Mouse (Mus musculus) brain, embryonic 14.5 days (tissue): ENCODE results near the gene 4933430I17Rik. TPM values are rescaled to one million over a fixed set of nuclear protein-coding genes. Genes with fewer than 3 reads are reported as not detected.

ENCODE experiments used
- DNase-seq: peaks from one replicate; pipeline ENCODE4 v3.0.0-alpha.2; 2011; ENCODE audit warnings: low read depth
- CTCF ChIP-seq: fragments of 200-500 bp; IDR thresholded peaks from 2 replicates; pipeline ENCODE4 v1.5.1; 2012; ENCODE audit warnings: inconsistent platforms, mild to moderate bottlenecking, moderate library complexity, borderline replicate concordance; ENCODE audit not compliant: insufficient read depth, insufficient read length; ENCODE audit errors: extremely low read depth
- POLR2A ChIP-seq: fragments of 200-500 bp; IDR thresholded peaks from 2 replicates; pipeline ENCODE4 v1.6.1; 2012; ENCODE audit warnings: mild to moderate bottlenecking, inconsistent platforms, borderline replicate concordance; ENCODE audit not compliant: poor library complexity, insufficient read depth, insufficient read length, severe bottlenecking; ENCODE audit errors: extremely low read depth
- polyA plus RNA-seq: library from polyadenylated mRNA; depleted of rRNA; stranded (reverse); fragments of >200 nt; gene quantifications from 2 replicates; pipeline ENCODE4 v1.2.3, GENCODE M21; 2012

Gene 4933430I17Rik
- polyA plus RNA-seq, 1 experiment = 1.0 TPM

GRCm38 (mm10) chr4:62514995-62515394 lies 10.2 kb upstream of the 4933430I17Rik start:
- DNase-seq = no peak
- TF ChIP-seq POLR2A (no peak), CTCF (no peak)

DNA sequence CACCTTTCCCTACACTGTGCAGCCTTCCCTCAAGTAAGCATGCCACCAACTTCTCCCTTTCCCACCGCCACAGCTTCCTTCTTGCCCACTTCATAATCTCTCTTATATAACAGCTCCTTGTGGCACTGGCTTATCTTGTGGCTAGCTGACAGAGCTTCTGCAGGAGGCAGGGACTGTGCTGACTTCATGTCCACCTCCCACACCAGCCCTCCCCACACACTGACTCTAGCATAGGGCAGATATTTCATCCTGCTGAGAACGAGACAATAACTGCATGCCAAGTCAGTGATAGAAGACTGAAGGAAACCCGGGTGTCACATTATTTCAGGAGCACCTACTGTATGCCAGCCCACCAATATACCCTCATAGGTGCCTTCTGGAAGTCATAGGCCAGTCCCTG lies 9.7 kb upstream of the 4933430I17Rik start:
- TF ChIP-seq POLR2A (no peak), CTCF (no peak)

DNA sequence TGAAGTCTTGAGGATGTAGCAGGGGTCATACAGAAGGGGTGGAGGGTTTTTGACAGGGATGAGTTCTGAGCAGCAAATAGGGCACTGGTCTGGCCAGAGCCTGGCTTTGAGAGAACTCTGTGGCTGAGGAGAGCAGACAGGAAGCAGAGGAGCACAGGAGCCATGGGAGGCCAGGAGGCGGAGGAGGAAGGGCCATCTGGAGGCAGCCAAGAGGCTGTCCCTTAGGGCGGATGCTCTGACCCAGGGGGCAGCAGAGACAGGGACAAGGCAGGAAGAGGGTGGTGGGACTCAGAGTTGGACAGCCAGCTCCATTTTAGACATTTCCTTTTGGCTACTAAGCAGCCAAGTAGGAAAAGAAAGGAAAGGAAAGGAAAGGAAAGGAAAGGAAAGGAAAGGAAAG lies 9.1 kb upstream of the 4933430I17Rik start:
- DNase-seq = no peak

More for the DNA sequence above, 9.7 kb upstream of the 4933430I17Rik start:
- no peak for DNase-seq

GRCm38 (mm10) chr4:62516579-62516978 lies 8.6 kb upstream of the 4933430I17Rik start:
- no peak for TF ChIP-seq CTCF
- TF ChIP-seq POLR2A = no peak
- no peak for DNase-seq

More for the DNA sequence above, 9.1 kb upstream of the 4933430I17Rik start:
- TF ChIP-seq POLR2A = no peak
- no peak for TF ChIP-seq CTCF

DNA sequence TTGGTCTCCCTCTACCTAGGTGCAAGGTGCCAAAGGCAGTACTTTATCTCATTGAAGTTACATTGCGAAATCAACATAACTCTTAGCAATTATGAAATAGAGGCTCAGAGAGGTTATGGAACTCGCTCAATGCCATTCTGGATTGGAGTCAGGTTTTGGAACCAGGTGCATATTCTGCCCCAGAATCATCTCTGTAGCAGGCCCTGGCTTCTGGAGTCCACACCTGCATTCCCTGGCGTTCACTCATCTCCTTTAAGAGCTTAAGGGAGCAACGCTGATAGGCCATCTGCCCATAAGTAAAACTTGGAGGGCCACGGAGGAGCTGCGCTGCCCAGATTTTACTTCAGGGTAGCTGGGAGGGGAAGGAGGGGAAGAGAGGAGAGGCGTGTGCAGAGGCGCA lies 8.1 kb upstream of the 4933430I17Rik start:
- no peak for DNase-seq
- TF ChIP-seq POLR2A = no peak
- TF ChIP-seq CTCF = no peak

GRCm38 (mm10) chr4:62517538-62518415 lies 7.4 kb upstream of the 4933430I17Rik start:
- TF ChIP-seq CTCF (no peak), POLR2A (no peak)
- no peak for DNase-seq

DNA sequence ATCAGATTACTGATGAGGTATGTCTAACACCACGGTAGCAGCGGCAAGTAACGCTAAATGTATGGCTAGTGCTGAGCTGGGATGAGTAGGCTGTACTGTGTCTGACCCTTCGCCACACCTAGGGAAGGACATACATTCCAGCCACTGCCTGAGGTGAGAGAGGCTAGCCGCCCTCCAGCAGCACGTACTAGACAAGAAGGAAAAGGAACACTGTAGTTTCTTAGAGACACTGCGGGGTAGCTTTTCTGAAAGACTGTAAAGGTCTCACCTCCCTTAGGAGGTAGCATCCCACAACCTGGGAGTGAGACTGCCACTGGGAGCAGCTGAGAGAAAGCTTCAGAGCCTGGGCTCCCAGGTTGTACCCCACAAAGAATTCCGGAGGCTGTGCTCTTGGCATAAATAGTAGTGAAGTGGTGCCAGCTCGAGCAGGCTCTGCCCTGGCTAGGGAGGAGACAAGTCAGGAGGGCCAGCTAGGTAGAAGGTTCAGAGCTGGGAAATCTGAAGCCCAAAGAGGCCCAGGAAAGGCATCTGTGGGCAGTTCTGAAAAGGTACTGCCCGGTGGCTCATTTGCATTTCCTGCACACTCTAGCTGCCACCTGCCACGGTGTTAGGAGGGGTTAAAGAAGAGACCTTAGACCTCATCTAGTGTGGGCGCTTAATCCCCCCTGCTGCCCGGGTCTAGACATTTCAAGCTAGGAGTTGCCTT lies 6.6 kb upstream of the 4933430I17Rik start:
- DNase-seq = peak; percentile 15
- no peak for TF ChIP-seq CTCF
- no peak for TF ChIP-seq POLR2A

DNA sequence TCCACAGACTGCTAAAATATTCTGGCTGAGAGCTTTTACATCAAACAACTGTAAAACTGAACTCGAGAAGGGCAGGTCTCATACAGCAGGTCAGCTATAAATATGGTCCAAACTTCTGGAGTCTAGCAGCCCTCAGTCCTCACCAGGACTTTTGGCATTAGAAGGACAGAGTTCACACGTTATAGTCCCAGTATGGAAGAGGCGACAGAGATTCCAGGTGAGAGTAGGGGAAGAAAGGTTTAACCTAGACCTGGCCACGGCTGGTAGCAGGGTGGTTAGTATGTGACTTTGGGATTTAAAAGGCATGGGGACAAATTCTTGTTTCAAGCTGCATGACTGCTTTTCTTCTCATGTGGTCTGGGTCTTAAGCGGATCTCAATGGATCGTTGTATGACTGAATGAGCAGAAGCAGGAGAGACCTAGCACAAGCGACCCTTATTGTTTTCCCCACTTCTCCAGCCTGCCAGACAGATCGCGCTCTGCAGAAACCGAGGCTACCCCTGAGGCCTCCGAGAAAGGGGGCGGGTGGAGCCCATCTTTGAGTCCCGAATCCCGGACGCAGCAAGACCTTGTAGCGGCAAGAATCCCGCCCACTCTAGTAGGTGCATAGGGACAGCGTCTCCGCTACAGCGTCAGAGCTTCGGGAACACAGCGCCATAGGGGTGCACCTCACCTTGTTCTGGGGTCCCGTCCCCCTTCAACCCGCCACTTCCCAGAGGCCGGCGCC lies 5.9 kb upstream of the 4933430I17Rik start:
- no peak for DNase-seq
- TF ChIP-seq CTCF = no peak
- TF ChIP-seq POLR2A = no peak

DNA sequence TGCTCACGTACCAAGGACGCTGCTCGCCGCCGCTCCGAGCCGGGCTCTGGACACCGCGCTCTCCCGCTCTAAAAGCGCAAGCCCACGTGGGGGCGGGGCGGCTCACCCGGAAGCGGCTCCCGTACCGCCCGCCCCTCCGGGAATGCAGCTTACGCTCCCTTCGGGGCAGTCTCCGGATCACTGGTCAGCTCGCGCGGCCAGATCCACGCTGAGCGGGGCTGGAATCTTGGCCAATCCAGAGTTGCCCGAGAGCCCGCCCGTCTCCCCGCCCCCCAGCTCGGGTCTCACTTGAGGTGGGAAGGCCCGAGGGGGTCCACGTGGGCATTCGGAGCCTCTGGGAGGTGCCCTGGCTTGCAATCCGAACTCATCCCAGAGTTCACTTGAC lies 5.3 kb upstream of the 4933430I17Rik start, which contains the start of gene Alad:
Alad (minus strand) TSS at position 70 of the 385 bp plus-strand sequence.
- peak; percentile 90 for DNase-seq
- no peak for TF ChIP-seq CTCF
- TF ChIP-seq POLR2A = 0 out of 2 replicates have a peak, but pooled peaks have one; percentile 16

GRCm38 (mm10) chr4:62520892-62521400 lies 4.2 kb upstream of the 4933430I17Rik start:
- TF ChIP-seq POLR2A (no peak), CTCF (no peak)
- DNase-seq = no peak

DNA sequence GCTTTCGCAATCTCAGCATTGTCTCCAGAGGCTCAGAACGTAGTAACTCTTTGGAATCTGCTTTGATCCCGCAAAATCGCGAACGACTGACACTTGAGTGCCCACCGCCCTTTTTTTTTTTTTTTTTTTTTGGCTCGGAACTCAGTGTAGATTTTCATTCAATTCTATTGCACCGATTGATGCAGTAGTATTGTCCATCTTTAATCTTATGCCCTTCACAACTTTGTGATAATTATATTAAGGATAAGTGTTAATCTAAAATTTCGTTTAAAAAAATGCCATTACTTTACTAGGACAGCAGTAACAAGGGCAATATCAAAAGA lies 281 bp downstream of the 4933430I17Rik start:
- TF ChIP-seq CTCF (no peak), POLR2A (0 out of 2 replicates have a peak, but pooled peaks have one; percentile 8)
- DNase-seq = no peak
